Mouse (Mus musculus) T-helper 17 cell (primary cell): ENCODE measurements at regions not wholly inside any gene's neighbourhood (a gene's known extent, or its start where the extent isn't known, plus 50 kb on each side); places are given as distances from the start of the nearest gene placed in this dataset.
"Not testable (repeated sequence)": the region's sequence is repeated elsewhere in the genome, so short reads cannot be mapped to it uniquely, and the experiment has no call there.

ENCODE experiments used
- in situ Hi-C, 2 experiments: fragments of 300-600 bp; cut with MboI, MseI; formaldehyde crosslinking; loops; 1 replicate in 1 of 2; 2 replicates in 1 of 2; pipeline ENCODE4 v1.15.1; 2025; ENCODE audit warnings: high pct_unique_total_duplicates in 2 of 2

DNA sequence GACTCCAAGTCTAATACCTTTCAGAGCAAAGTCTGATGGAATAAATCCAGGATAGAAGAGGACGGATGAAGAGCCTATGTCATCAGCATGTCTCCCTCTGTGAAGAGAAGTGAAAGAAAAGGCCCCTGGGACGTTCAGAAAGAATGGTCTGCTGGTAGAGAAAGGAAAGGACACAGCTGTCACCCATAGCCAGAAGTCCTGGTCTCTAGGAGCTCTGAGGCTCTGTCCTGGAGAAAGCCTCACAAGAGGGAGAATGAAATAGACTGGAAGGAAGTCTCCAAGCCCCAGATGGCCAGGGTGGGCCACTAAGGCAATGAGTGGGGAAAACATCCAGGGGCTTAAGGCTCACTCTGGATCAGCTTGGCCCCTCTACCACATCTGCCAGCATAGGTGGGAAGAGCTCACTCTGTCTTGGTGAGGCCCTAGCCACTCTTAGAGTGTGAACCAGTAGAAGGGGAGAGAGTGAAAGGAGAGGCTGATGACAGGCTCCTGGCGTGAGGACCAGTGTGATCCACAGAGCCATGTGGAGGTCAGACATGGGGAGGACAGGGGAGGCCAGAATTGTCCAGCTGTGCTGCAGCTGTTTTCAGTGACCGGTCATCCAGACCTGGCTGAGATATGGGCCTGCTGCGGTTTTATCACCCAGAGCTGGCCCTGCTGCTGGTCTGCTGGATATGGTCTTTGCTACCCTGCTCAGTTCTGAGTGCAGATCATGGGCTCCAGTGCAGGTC, 268.2 kb downstream of the Cyp26b1 start:
- in situ Hi-C loops = no loop called here

GRCm38 (mm10) chr6:84324185-84324584, 269.5 kb downstream of the Cyp26b1 start:
- in situ Hi-C loops = no loop called here

DNA sequence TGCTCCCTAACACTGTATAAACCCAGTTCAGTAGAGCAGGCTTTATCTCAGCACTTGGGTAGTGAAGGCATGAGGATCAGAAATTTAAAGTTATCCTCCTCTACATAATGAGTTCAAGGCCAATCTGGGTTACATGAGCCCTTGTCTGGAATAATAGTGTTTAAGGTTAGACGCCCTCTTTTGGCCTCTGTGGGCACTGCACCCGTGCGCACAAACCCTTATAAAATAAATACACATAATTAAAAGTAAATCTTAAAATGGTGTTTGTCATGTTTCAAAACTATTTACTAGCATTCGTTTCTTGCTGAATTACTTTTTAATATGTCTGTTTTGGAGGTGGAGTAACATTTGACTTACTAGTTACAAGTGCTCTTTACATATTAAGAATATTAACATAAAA, 271.2 kb downstream of the Cyp26b1 start:
- in situ Hi-C loops = no loop called here

DNA sequence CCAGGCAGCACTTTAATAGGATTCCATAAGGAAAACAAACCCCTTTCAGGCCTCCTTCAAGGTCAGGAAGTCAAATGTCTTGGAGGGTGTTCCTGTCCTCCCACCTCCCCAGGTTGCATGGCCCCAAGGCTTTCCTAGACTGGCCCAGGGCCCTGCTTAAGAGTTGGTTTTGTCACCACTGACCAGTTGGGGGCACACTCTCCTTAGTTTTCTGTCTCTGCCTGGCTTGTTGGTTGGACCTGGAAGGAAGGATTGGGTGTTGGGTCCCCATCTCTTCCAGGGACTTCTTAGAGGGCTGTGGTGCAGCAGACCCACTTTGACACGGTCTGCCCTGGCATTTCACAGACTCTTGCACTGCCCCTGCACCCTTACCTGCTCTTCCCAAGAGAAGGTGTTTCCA, 273.1 kb downstream of the Cyp26b1 start:
- in situ Hi-C loops = no loop called here

GRCm38 (mm10) chr6:84318774-84319173, 274.9 kb downstream of the Cyp26b1 start:
- in situ Hi-C loops = no loop called here

- in situ Hi-C loops = no loop called here
These were observed 276.7 kb downstream of the Cyp26b1 start for GRCm38 (mm10) chr6:84317026-84317425.

GRCm38 (mm10) chr6:84315175-84315912, 278.4 kb downstream of the Cyp26b1 start:
- in situ Hi-C loops = no loop called here

GRCm38 (mm10) chr6:84313797-84314196, 279.9 kb downstream of the Cyp26b1 start:
- in situ Hi-C loops = loop anchor here in 1 of 2 experiments (5.0 kb wide), 1 partner anchor 211 kb away; no protein-coding TSS in a partner anchor

GRCm38 (mm10) chr6:84310635-84311241, 283.0 kb downstream of the Cyp26b1 start:
- in situ Hi-C loops = loop anchor here in 1 of 2 experiments (5.0 kb wide), 1 partner anchor 208 kb away; no protein-coding TSS in a partner anchor

- in situ Hi-C loops = loop anchor here in 1 of 2 experiments (5.0 kb wide), 1 partner anchor 205 kb away; no protein-coding TSS in a partner anchor
These were observed 286.2 kb downstream of the Cyp26b1 start for GRCm38 (mm10) chr6:84307556-84307955.

DNA sequence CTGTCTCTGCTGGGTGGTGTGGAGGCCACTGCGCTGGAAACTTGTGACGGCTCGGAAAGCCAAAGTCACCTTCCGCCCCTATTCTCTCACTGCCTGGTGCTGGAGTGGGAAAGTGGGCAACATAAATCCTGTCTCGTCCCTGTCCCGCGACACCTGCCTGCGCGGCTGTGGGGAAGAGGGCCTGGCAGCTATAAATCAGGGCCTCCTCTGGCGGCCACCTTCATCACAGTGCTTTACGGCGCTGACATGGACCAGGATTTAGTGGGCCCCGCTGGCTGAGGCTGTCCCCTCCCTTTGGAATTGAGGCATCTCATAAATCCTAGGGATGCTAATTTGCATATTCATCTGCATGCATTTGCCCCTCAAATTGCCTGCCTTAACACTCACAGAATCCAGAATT, 287.1 kb downstream of the Cyp26b1 start:
- in situ Hi-C loops = loop anchor here in 1 of 2 experiments (5.0 kb wide), 1 partner anchor 204 kb away; no protein-coding TSS in a partner anchor

DNA sequence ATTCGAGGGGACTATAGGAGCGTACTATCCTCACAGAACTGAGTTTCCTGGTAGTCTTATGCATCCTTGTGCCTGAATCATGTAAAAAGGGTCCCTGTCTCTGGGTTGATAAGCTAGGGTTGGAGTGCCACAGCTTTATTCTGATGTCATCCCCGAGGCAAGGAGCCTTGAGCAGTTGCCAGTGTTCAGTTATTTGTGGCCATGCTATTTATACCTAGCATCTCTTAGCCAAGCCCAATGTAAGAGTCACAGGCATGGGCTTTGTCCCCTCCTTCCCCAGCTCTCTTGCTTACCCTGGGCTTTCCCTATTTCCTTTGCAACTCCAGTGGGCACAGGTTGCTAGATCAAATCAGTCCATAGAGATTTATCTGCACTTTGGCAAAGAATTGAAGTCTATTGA, 288.6 kb downstream of the Cyp26b1 start:
- in situ Hi-C loops = loop anchor here in 1 of 2 experiments (5.0 kb wide), 1 partner anchor 203 kb away; no protein-coding TSS in a partner anchor

DNA sequence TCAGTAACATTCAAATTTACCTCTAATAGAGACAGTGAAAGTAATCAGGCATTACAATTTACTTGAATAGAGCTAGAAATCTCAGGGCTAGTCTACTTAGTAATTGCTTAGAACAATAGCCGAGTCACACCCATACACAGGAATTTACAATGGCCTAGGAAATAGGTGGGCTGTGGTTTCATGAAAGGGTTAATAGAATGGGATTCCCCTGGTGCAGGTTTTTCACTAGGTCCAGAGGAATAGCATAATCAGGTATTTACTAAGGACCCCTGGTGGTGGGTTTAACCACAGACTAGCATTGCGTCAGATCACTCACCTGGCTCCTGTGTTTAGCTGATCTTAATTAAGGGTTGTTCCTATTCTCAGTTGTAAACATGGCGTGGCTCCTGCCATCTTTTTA, 290.8 kb downstream of the Cyp26b1 start:
- in situ Hi-C loops = not testable (repeated sequence)

- in situ Hi-C loops = no loop called here
These were observed 291.5 kb downstream of the Dysf start for GRCm38 (mm10) chr6:84299936-84300335.

DNA sequence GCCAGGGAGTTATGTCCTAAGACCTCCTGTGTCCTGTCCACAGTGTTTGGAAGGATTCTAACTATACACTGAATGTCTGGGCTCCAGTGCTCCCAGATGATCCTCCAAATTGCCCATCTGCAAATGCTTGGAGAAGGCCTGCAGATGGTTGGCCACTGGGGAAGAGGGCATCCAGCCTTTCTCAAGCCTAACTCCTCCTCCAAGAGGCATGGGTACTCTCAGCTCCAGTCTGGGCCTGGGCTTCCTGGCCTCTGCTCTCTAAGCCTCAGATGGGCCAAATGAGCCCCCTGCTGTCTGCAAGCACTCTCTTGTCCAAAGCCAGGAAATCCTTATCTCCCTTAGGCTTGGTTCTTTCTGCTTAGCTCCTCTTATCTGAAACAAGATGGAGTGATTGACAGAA, 290.8 kb downstream of the Dysf start:
- in situ Hi-C loops = no loop called here

DNA sequence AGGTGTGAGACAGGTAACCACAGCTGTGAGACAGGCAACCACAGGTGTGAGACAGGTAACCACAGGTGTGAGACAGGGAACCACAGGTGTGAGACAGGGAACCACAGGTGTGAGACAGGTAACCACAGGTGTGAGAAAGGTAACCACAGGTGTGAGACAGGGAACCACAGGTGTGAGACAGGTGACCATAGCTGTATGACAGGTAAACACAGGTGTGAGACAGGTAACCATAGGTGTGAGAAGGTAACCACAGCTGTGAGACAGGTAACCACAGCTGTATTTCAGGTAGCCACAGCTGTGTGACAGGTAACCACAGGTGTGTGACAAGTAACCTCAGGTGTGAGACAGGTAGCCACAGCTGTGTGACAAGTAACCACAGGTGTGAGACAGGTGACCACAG, 265.5 kb downstream of the Dysf start:
- in situ Hi-C loops = not testable (repeated sequence)

GRCm38 (mm10) chr6:84272520-84273311, 264.3 kb downstream of the Dysf start:
- in situ Hi-C loops = no loop called here

GRCm38 (mm10) chr6:84271966-84272365, 263.6 kb downstream of the Dysf start:
- in situ Hi-C loops = no loop called here

DNA sequence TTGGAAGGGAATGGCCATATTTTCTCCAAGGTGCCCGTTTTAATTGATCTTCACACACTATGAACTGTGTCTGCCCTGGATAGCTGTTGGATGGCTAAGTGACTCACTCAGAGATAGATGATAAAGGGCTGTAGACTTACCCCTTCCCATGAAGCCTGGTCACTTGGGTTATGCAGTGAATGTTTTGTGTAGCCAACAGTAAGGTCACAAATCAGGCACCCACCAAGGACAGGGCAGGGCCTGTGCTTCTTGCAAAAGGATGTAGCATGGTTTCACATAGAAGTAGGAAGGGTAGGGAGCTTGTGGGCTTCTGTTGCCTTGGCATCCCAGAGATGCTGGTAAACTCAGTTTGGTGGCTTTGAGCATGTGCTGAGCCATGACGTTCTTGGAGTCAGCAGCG, 263.1 kb downstream of the Dysf start:
- in situ Hi-C loops = no loop called here

GRCm38 (mm10) chr6:84270518-84271165, 262.3 kb downstream of the Dysf start:
- in situ Hi-C loops = no loop called here

DNA sequence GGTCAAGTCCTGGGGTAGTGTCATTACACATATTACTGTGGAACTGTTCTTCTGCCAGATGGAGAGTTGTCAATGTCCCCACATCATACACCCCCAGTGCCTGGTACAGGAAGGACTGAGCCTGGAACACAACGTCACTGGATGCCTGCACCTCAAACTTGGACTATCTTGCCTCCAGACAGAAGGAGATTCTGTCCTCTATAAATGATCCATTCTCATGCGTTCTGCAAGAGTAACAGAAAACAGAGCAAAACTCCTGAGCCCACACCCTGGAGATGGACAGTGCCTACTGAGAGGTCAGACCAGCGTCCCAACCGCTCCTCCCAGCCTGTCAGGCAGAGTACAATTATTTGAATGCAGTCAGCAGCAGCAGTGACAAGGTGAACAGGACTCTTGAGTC, 261.1 kb downstream of the Dysf start:
- in situ Hi-C loops = no loop called here
